Mouse (Mus musculus): ENCODE results near the gene Aco2.

DNA sequence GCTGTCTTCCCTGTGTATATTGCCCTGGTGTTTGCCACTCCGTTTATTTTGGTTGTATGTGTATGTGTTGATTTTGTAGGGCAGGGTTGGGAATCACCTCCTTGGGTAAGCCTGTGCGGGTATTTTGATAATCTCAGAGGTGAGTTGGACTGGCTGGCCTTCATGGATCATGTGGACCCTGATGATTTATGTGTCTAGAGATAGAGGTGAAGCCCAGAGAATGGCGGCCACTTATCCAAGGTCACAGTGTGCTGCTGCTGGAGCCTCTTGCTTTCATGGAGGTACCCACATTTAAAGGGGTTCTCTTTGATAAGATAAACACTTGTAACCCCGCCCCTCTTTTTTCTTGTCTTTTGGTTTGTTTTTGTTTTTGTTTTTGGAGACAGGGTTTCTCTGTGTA is 67.7 kb downstream of the Aco2 start:
- TF ChIP-seq POLR2A (IDR thresholded peaks at IDR 0.05; ENCODE audit: extremely low read depth, insufficient read depth, low read length): no peak
- TF ChIP-seq CTCF (IDR thresholded peaks at IDR 0.05; ENCODE audit: low read depth, low read length): no peak
